Mouse (Mus musculus): Measurements from ENCODE around the gene Lonrf2. TPM values are rescaled to one million over a fixed set of nuclear protein-coding genes. Genes with fewer than 3 reads are reported as not detected.

The Lonrf2 gene
- polyA plus RNA-seq, 1 experiment: not detected

DNA sequence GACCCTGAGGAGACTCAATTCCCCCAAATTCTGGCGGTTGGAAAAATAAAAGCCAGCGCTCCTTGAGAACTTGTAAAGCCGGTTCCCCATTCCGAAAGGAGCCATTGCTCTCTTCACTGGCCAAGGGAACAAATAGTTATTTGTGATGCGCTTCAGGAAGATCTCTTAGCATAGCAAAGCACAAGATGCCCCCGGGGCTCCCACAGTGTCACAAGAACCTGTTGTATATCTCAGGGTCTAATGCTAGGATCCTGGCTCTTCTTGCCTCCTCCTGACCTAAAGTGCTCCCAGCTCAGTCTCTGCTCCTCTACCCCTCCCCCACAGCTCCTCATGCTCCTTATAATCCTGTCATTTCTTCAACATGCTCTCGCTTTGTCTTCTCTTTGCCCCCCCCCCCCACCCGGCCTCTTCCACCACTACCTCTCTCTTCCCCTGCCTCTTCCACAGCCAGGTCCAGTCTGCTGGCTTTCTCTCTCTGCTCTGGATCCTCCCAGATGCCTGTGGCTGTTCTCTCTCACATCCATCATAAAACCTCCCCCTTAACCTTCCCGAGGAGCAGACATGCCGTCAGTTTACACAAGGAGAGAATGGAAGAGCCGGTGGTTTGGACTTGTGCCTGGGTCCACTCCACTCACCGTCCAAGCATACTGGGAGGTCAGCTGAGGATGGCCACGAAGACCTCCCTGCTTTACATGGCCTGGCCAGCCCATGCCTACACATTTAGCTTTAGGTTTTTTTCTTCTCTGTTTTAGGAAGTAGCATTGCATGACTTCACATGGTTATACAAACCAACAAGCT, 33.1 kb upstream of the Lonrf2 start:
- H3ac ChIP-seq (ENCODE audit: control insufficient read depth, insufficient read length): no peak overlapping the region
- H3K4me3 ChIP-seq: no peak overlapping the region
- no peaks in the 10 kb centered on the region for H3K79me2 ChIP-seq (ENCODE audit: control insufficient read depth, insufficient read depth)
- no peak for TF ChIP-seq USF1 (IDR thresholded peaks at IDR 0.05; ENCODE audit: low read depth)
- no peak for TF ChIP-seq POLR2AphosphoS2 (IDR thresholded peaks at IDR 0.05; ENCODE audit: insufficient read length, low read depth)
- TF ChIP-seq MAX (IDR thresholded peaks at IDR 0.05; ENCODE audit: low read depth): no peak
- TF ChIP-seq MYOG (IDR thresholded peaks at IDR 0.05; ENCODE audit: control insufficient read depth in 1 of 3, insufficient read depth in 1 of 3, insufficient read length in 2 of 3, low read depth in 2 of 3): no peak
- no peak for TF ChIP-seq TCF12 (IDR thresholded peaks at IDR 0.05; ENCODE audit: insufficient read depth, poor library complexity, severe bottlenecking)
- no peak for TF ChIP-seq MYOD1 (IDR thresholded peaks at IDR 0.05; ENCODE audit: control insufficient read depth in 1 of 3, insufficient read length in 2 of 3, low read depth in 2 of 3)
- TF ChIP-seq TCF3 (IDR thresholded peaks at IDR 0.05; ENCODE audit: insufficient read length, low read depth): no peak
- no peak for TF ChIP-seq REST (IDR thresholded peaks at IDR 0.05; ENCODE audit: insufficient read depth, insufficient read length)
- TF ChIP-seq SRF (IDR thresholded peaks at IDR 0.05; ENCODE audit: control insufficient read depth, insufficient read length, low read depth): no peak
- no peak for TF ChIP-seq E2F4 (IDR thresholded peaks at IDR 0.05; ENCODE audit: insufficient read depth)
- TF ChIP-seq CEBPB (IDR thresholded peaks at IDR 0.05; ENCODE audit: insufficient read depth, poor library complexity, severe bottlenecking): no peak
- no peak overlapping the region for H3K4me2 ChIP-seq (ENCODE audit: low read depth)
- no peaks in the 10 kb centered on the region for H3K36me3 ChIP-seq (ENCODE audit: control insufficient read depth, insufficient read depth)
- H3K27me3 ChIP-seq (ENCODE audit: control insufficient read depth, insufficient read depth, insufficient read length): peaks cover 16% of the 10 kb centered on the region

- no peaks in the 10 kb centered on the region for H3K79me2 ChIP-seq (ENCODE audit: control insufficient read depth, insufficient read depth)
- no peak overlapping the region for H3ac ChIP-seq (ENCODE audit: control insufficient read depth, insufficient read length)
- H3K4me3 ChIP-seq: no peak overlapping the region
Measured at GRCm38 (mm10) chr1:38866242-38866641, 29.7 kb upstream of the Lonrf2 start.

DNA sequence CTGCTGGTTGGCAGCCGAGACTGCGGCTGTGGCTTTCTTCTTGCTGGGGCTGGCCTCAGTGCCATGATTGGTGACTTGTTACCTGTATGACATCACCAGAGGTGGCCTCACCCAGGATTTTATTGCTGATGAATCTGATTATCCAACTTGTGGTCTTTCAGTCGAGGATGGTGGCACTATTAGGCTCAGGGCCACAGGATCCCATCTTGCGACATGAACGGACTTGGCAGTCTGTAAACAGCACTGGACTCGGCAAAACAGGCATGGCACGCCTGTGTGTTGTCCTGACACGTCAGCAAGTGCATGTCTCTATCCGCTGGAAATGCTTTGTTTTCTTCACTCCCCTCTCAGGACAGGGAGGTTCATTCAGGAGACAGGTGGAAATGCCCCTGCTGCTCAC, 27.8 kb upstream of the Lonrf2 start:
- Histone ChIP-seq H3K4me2 (ENCODE audit: low read depth) (no peak overlapping the region), H3K4me3 (no peak overlapping the region), H3K79me2 (ENCODE audit: control insufficient read depth, insufficient read depth) (no peaks in the 10 kb centered on the region), H3ac (ENCODE audit: control insufficient read depth, insufficient read length) (no peak overlapping the region), H3K36me3 (ENCODE audit: control insufficient read depth, insufficient read depth) (no peaks in the 10 kb centered on the region), H3K27me3 (ENCODE audit: control insufficient read depth, insufficient read depth, insufficient read length) (no peaks in the 10 kb centered on the region)
- TF ChIP-seq MYOG (IDR thresholded peaks at IDR 0.05; ENCODE audit: control insufficient read depth in 1 of 3, insufficient read depth in 1 of 3, insufficient read length in 2 of 3, low read depth in 2 of 3) (no peak), E2F4 (IDR thresholded peaks at IDR 0.05; ENCODE audit: insufficient read depth) (no peak), MYOD1 (IDR thresholded peaks at IDR 0.05; ENCODE audit: control insufficient read depth in 1 of 3, insufficient read length in 2 of 3, low read depth in 2 of 3) (no peak), SRF (IDR thresholded peaks at IDR 0.05; ENCODE audit: control insufficient read depth, insufficient read length, low read depth) (no peak), TCF3 (IDR thresholded peaks at IDR 0.05; ENCODE audit: insufficient read length, low read depth) (no peak), CEBPB (IDR thresholded peaks at IDR 0.05; ENCODE audit: insufficient read depth, poor library complexity, severe bottlenecking) (no peak), POLR2A (IDR thresholded peaks at IDR 0.05; ENCODE audit: insufficient read length, low read depth) (no peak), REST (IDR thresholded peaks at IDR 0.05; ENCODE audit: insufficient read depth, insufficient read length) (no peak), MAX (IDR thresholded peaks at IDR 0.05; ENCODE audit: low read depth) (no peak), USF1 (IDR thresholded peaks at IDR 0.05; ENCODE audit: low read depth) (no peak), POLR2AphosphoS2 (IDR thresholded peaks at IDR 0.05; ENCODE audit: insufficient read length, low read depth) (no peak), TCF12 (IDR thresholded peaks at IDR 0.05; ENCODE audit: insufficient read depth, poor library complexity, severe bottlenecking) (no peak)

More at GRCm38 (mm10) chr1:38866242-38866641, 29.7 kb upstream of the Lonrf2 start:
- H3K36me3 ChIP-seq (ENCODE audit: control insufficient read depth, insufficient read depth): no peaks in the 10 kb centered on the region
- peaks cover 4% of the 10 kb centered on the region for H3K27me3 ChIP-seq (ENCODE audit: control insufficient read depth, insufficient read depth, insufficient read length)
- no peak overlapping the region for H3K4me2 ChIP-seq (ENCODE audit: low read depth)
- no peak for TF ChIP-seq POLR2A (IDR thresholded peaks at IDR 0.05; ENCODE audit: insufficient read length, low read depth)
- TF ChIP-seq CEBPB (IDR thresholded peaks at IDR 0.05; ENCODE audit: insufficient read depth, poor library complexity, severe bottlenecking): no peak
- no peak for TF ChIP-seq MYOD1 (IDR thresholded peaks at IDR 0.05; ENCODE audit: control insufficient read depth in 1 of 3, insufficient read length in 2 of 3, low read depth in 2 of 3)
- no peak for TF ChIP-seq TCF12 (IDR thresholded peaks at IDR 0.05; ENCODE audit: insufficient read depth, poor library complexity, severe bottlenecking)
- TF ChIP-seq REST (IDR thresholded peaks at IDR 0.05; ENCODE audit: insufficient read depth, insufficient read length): no peak
- no peak for TF ChIP-seq E2F4 (IDR thresholded peaks at IDR 0.05; ENCODE audit: insufficient read depth)
- no peak for TF ChIP-seq SRF (IDR thresholded peaks at IDR 0.05; ENCODE audit: control insufficient read depth, insufficient read length, low read depth)
- no peak for TF ChIP-seq MYOG (IDR thresholded peaks at IDR 0.05; ENCODE audit: control insufficient read depth in 1 of 3, insufficient read depth in 1 of 3, insufficient read length in 2 of 3, low read depth in 2 of 3)
- TF ChIP-seq TCF3 (IDR thresholded peaks at IDR 0.05; ENCODE audit: insufficient read length, low read depth): no peak
- no peak for TF ChIP-seq USF1 (IDR thresholded peaks at IDR 0.05; ENCODE audit: low read depth)
- TF ChIP-seq MAX (IDR thresholded peaks at IDR 0.05; ENCODE audit: low read depth): no peak
- no peak for TF ChIP-seq POLR2AphosphoS2 (IDR thresholded peaks at IDR 0.05; ENCODE audit: insufficient read length, low read depth)

DNA sequence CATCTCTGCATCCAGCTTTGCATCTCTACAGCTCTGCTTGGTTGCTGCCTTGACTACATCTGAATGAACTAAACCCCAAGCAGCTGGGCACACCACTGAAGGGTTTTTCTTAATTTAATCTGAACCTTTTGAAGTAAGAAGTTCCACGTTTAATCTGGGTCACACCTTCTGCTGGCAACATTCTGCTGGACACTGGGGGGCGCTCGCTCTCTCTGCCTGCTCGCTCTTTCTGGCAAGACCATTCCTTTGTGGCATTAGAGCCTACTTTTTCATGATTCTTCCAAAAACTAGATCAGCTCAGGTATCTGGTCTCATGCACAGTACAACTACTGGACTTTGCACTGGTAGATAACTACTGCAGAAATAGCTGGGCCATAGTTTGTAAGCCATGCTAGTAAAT, 25.7 kb upstream of the Lonrf2 start:
- no peak for TF ChIP-seq POLR2AphosphoS2 (IDR thresholded peaks at IDR 0.05; ENCODE audit: insufficient read length, low read depth)
- no peak for TF ChIP-seq TCF3 (IDR thresholded peaks at IDR 0.05; ENCODE audit: insufficient read length, low read depth)
- no peak for TF ChIP-seq MYOD1 (IDR thresholded peaks at IDR 0.05; ENCODE audit: control insufficient read depth in 1 of 3, insufficient read length in 2 of 3, low read depth in 2 of 3)
- TF ChIP-seq SRF (IDR thresholded peaks at IDR 0.05; ENCODE audit: control insufficient read depth, insufficient read length, low read depth): no peak
- TF ChIP-seq MAX (IDR thresholded peaks at IDR 0.05; ENCODE audit: low read depth): no peak
- TF ChIP-seq MYOG (IDR thresholded peaks at IDR 0.05; ENCODE audit: control insufficient read depth in 1 of 3, insufficient read depth in 1 of 3, insufficient read length in 2 of 3, low read depth in 2 of 3): no peak
- no peak for TF ChIP-seq CEBPB (IDR thresholded peaks at IDR 0.05; ENCODE audit: insufficient read depth, poor library complexity, severe bottlenecking)
- no peak for TF ChIP-seq USF1 (IDR thresholded peaks at IDR 0.05; ENCODE audit: low read depth)
- TF ChIP-seq REST (IDR thresholded peaks at IDR 0.05; ENCODE audit: insufficient read depth, insufficient read length): no peak
- no peak for TF ChIP-seq TCF12 (IDR thresholded peaks at IDR 0.05; ENCODE audit: insufficient read depth, poor library complexity, severe bottlenecking)
- no peak for TF ChIP-seq POLR2A (IDR thresholded peaks at IDR 0.05; ENCODE audit: insufficient read length, low read depth)
- no peak for TF ChIP-seq E2F4 (IDR thresholded peaks at IDR 0.05; ENCODE audit: insufficient read depth)
- H3K36me3 ChIP-seq (ENCODE audit: control insufficient read depth, insufficient read depth): no peaks in the 10 kb centered on the region
- H3ac ChIP-seq (ENCODE audit: control insufficient read depth, insufficient read length): no peak overlapping the region
- H3K4me2 ChIP-seq (ENCODE audit: low read depth): no peak overlapping the region
- no peaks in the 10 kb centered on the region for H3K79me2 ChIP-seq (ENCODE audit: control insufficient read depth, insufficient read depth)
- H3K27me3 ChIP-seq (ENCODE audit: control insufficient read depth, insufficient read depth, insufficient read length): no peaks in the 10 kb centered on the region
- no peak overlapping the region for H3K4me3 ChIP-seq

Measured in myocyte (in vitro differentiated cells).